Mouse (Mus musculus) testis, postnatal 10 days (tissue): Measurements from ENCODE around the gene Fam221b.

Experiments
- DNase-seq: peaks from one replicate; pipeline ENCODE4 v3.0.0; 2021; ENCODE audit warnings: low spot score

Gene Fam221b

GRCm38 (mm10) chr4:43613060-43613730 is 55.8 kb downstream of the Fam221b start:
- no peak for DNase-seq

GRCm38 (mm10) chr4:43612534-43612933 is 56.4 kb downstream of the Fam221b start:
- DNase-seq: no peak
